Mouse (Mus musculus) embryo, embryonic 11.5 days (tissue): Measurements from ENCODE around the gene Lsm10.
A peak's percentile ranks its signal among the peaks of the same experiment; 100 is the strongest.
"Not testable (repeated sequence)": the region's sequence is repeated elsewhere in the genome, so short reads cannot be mapped to it uniquely, and the experiment has no call there.

Source experiments
- DNase-seq: peaks from one replicate; pipeline ENCODE4 v3.0.0-alpha.2; 2012; ENCODE audit warnings: low read depth, low spot score

Lsm10 gene

GRCm38 (mm10) chr4:126095622-126096430, 597 bp upstream of the Lsm10 start:
- DNase-seq: not testable (repeated sequence)

DNA sequence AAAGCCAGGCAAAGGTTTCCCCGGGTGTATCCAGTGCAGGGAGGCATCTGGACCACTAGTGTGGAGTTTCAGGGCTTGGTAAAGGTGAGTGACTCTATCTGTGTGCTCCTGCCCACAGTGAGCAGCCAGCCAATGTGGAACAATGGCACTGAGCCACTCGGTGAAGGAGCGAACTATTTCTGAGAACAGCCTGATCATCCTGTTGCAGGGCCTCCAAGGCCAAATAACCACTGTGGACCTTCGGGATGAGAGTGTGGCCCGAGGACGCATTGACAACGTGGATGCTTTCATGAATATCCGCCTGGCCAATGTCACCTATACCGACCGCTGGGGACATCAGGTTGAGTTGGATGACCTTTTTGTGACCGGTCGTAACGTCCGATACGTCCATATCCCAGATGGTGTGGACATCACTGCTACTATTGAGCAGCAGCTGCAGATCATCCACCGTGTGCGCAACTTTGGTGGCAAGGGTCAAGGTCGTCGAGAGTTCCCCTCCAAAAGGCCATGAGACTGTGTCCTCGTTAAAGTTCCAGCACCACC, 1.4 kb downstream of the Lsm10 start:
- no peak for DNase-seq

DNA sequence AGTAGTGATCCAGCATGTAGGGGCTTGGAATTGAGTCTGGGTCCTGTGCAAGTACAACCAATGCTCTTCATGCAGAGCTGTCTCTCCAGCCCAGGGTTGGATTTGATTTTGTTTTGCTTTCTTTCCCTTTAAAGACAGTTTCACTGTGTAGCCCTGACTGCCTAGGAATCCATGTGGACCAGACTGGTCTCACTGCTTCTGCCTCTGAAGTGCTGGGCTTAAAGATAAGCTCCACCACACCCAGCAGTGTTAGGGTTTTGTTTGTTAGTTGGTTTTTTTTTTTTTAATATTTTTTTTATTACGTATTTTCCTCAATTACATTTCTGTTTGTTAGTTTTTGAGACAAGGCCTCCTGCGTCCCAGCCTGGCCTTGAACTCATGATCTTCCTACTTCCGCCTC, 2.9 kb downstream of the Lsm10 start:
- DNase-seq: no peak

DNA sequence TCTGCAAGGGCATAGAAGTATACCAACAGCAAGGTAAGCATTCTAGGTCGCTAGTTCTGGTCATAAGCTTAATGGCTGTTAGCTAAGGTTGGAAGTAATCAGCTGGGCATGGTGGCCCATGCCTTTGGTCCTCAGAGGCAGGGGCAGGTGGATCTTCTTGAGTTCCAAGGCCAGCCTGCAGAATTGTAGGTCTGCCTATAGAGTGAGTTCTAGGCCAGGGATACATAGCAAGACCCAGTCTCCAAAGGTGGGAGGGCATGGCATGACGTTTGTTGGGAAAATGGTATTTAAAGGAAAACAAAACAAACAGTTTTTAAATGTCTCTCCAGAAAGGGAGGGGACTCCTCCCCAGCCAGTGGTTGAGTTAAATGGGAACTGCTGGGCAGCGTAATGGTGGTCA, 4.3 kb downstream of the Lsm10 start:
- no peak for DNase-seq

GRCm38 (mm10) chr4:126102061-126102841, 5.8 kb downstream of the Lsm10 start:
- no peak for DNase-seq

GRCm38 (mm10) chr4:126103057-126103581, 6.7 kb downstream of the Lsm10 start:
- peak; percentile 43 for DNase-seq

DNA sequence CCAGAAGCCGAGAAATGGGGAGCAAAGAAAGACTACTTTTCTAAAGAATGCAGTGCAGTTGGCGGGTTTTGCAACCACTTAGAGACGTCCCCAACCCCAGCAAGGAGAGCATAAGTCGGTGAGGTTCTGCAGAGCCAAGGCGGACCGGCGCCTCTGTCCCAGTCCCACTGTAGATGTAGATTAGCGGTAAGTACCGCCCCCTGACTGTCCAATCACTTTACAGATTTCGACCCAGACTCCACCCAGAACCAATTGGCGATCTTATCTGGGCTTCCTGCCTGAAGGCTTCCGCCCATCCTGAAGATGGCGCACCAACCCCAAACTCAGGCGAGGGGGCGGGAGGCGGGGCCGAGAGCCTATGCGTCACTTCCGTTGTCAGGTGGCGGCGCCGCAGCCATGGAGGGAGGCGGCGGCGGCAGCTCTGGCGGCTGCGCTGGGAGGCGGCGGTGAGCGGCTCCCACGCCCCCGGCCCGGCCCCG, 7.2 kb downstream of the Lsm10 start, which contains the start of gene Stk40:
Gene Stk40, plus strand, starts transcription at position 368 of the 479 bp plus-strand sequence.
- DNase-seq: peak; percentile 96

GRCm38 (mm10) chr4:126104261-126105075, 8.0 kb downstream of the Lsm10 start:
- no peak for DNase-seq

DNA sequence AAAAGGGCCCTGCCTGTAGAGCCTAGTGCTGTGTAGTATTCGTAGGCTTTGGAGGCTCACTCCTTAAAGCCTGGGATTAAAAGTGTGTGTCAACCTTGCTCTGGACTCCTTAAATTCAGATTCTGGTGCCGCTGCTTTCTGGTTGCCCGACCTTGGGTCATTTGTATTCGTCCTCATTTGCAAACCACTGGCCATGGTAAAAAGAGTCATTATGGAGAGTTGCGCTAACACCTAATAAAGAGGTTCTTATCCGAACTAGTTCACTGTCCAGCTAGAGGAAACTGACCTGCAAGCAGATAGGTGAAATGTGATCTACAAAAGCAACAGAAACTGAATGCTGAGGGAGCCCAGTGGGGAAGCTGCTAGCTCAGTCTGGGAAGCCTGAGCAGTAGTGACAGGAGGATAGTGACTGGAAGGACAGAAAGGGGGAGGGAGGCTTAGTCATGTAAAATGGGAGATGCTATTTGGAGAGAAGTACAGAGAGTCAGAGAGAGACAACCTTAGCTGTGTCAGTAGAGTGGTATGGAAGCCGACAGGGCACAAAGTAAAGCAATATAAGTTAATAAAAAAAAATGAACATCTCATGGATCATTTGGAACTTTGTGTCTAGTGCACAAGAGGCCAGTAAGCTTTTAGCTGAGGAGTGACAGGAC, 8.8 kb downstream of the Lsm10 start:
- DNase-seq: no peak

DNA sequence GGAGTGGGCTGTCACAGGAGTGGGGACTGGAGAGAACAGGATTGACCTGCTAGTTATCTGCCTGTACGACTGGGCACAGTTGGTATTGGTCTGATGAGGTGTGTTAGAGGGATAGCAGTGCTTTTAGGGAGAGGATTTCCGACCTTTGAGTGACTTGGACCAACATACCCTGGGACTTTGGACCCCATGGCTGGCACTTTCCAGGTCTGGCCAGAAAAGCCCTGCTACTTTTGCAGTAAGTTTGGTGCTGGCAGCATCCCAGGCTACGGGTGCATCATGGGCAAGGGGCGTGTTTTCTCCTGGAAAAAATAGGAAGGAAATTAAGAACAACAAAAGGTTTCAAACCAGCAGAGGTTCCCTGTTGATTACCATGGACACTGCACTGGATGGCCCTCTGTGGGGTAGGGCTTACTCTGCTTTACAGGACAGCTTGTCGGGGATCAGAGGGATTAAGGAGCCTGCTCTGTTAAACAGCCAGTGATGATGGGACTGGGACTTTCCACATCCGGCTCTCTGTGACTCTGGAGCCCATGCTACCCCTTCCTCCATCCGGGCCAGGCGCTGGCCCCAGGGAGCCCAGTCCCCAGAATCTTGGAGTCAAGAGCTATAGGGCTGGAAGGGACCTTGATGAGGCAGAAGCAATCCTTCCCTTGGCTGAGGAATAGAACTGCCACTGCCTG, 11.8 kb downstream of the Lsm10 start:
- DNase-seq: no peak

DNA sequence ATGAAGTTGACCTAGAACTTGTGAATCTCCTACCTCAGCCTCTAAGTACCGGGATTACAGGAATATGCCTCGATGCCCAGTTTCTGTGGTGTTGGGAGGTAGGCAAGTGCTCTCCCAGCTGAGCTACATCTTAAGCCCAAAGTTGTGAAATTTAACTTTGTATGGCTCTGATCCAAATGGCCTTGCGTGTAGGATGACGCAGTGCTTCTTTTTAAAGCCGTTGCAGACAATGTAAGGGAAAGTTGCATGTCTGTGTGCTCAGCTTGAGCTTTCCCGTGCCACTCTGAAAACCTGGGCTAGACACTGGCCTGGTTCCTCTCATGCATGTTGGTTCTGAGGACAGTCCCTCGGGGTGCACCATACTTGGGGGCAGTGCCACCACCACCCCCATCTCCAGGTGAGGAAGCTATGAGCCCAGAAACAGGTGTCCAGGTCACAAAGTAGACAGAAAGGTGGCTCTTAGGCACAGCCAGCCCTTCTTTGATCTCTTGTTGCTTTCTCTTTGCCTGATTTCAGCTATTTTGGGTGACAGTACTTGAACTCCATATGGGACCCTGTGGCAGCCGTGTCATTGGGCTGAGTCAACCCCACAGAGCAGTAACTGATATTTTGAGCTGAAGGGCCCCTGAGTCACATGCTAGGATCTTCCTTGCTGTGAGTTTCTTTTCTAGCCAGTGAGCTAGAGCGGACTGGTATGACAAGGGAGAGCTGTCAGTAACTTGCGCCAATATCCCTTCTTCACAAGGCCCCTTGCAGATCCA, 13.4 kb downstream of the Lsm10 start:
- no peak for DNase-seq

- no peak for DNase-seq
Observed at GRCm38 (mm10) chr4:126110374-126111152, 14.1 kb downstream of the Lsm10 start.

- DNase-seq: no peak
Observed at GRCm38 (mm10) chr4:126111153-126111549, 14.7 kb downstream of the Lsm10 start.

DNA sequence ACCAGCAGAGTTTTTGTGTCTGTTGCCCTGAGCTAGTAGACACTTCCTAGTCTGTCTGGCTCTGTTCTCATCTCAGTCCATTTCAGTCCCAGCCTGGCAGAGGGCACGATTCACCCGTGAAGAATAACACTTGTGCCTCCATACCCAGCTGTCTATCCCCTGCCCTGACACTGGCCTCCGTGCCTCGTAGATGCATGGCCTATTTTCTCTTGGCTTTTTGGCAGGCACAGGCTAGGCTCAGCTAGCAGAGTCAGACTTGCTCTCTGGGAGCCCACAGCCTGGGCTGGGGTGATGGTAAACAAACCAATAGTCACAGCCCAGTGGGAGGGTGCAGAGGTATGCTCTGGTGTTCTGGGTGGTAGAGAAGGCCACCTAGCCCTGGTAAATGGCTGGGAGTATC, 16.8 kb downstream of the Lsm10 start:
- DNase-seq: no peak

DNA sequence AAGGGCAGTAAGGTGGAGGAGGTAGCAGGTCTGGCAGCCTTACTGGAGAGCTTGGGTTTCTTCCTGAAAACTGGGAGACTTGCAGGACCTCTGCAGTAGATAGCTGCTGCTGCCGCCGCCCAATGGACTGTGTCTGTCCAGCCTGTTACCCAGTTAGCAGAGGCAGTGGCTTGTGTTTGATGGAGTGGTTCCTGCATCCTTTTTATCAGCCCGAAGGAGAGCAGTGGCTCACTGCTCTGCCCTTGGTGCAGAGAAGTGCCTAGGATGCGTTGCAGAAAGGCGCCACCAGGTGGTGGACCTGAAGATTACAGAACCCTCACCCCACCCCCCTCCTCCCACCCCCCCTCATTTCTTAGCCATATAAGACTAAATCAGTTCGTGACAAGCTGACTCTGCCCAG, 17.5 kb downstream of the Lsm10 start:
- no peak for DNase-seq

DNA sequence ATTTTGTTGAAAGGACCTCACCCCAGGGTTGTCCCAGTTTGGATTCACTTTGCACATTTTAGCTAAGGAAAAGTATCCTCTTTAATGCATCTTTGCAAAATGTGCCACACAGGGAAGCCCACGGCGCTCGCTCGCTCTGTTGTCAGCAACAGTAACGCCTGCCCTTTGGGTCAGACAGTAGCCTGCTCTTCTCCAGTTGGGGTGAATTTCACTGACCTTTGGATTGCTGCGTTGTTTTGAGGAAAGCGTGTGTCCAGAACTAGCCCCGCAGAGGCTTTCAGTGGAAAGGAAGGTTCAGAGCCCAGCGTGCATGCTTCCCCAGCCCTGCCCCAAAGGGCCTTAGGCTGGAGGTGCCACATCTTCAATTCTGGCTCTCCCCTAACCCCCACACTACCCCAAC, 19.0 kb downstream of the Lsm10 start:
- no peak for DNase-seq

DNA sequence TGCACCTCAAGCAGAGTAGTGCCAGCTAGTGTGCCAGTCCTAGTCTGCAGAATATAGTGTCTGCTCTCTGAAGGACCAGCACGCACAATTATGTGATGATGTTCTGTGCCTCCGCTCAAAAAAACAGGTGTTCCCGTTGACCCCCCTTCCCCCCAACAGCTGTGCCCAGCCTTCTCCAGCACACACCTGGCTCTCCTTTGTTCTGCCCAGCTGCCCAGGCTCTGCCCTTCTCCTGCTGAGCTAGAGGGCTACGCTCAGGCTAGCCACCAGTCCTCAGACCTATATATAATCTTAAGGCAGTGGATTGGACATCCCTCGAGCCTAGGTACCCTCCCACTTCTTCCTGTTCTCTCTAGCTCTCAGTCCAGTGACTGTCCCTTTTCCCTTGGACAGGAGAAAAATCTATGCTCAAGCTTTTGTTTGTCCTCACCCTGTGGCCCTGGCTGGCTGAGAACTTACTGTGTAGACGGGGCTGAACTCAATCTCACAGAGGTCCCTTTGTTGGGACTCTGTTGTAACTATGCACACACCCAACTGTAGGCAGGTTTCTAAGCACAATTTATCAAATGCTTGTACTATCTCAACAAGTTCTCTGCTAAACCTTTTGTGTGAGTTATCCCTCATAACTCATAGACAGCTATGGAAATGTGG, 19.6 kb downstream of the Lsm10 start:
- DNase-seq: no peak

DNA sequence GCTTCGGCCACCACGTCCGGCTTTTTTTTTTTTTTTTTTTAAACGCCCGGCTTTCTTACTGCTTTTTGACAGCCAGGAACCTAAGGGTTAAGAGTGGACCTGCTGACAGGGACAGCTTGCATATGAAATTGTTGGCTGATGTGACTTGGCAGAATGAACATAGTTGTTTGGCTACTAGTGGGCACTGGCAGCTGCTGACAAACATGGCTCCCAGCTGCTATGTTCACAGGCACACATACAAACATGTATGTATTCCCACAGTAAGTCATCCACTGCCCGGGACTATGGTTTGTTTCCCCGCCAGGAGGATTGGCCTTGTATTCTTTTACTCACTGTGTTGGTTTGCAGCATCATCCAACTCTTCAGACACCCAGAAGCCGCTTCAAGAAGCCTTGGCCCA, 20.7 kb downstream of the Lsm10 start:
- DNase-seq: no peak
